8 mouse cellular contexts compared by ENCODE assay signal in genomic region chr2:5770708-5771241, GRCm38 (mm10). TPM values are rescaled to one million over a fixed set of nuclear protein-coding genes. Genes with fewer than 3 reads are reported as not detected.
DNase-seq lines count a peak whose midpoint lies in the region; ATAC-seq and TF ChIP-seq lines count a peak whose summit lies in the region.

No protein-coding gene starts in this region.

- no peaks in the 10 kb centered on the region for H3K27me3 ChIP-seq in thymus, adult 2 months (ENCODE audit: control insufficient read depth, insufficient read depth, low read length)
- H3K27me3 ChIP-seq in lung, embryonic 14.5 days (ENCODE audit: insufficient read depth, low read length) = no peaks in the 10 kb centered on the region

- no peak overlapping the region for H3K4me2 ChIP-seq in lung, embryonic 14.5 days

- no peak overlapping the region for H3K4me3 ChIP-seq in thymus, adult 2 months (ENCODE audit: control insufficient read depth, insufficient read depth, low read length)
- H3K4me3 ChIP-seq in bone marrow, adult 2 months (replicated peaks; ENCODE audit: control insufficient read depth, low read depth, low read length) = no peak overlapping the region
- no peak overlapping the region for H3K4me3 ChIP-seq in lung, embryonic 14.5 days (ENCODE audit: low read depth, low read length)

- H3K4me1 ChIP-seq in thymus, adult 2 months (replicated peaks; ENCODE audit: control insufficient read depth, insufficient read depth, low read length) = no peaks in the 10 kb centered on the region
- H3K4me1 ChIP-seq in bone marrow, adult 2 months (ENCODE audit: control insufficient read depth, insufficient read depth, low read length) = peaks cover 7% of the 10 kb centered on the region
- H3K4me1 ChIP-seq in lung, embryonic 14.5 days (ENCODE audit: insufficient read depth) = no peaks in the 10 kb centered on the region

- H3K9ac ChIP-seq in lung, embryonic 14.5 days = no peak overlapping the region

- WGBS in thymus, adult 2 months = 15% methylated on average over 8 of the region's 8 CpGs
- WGBS in bone marrow, adult 2 months = 3% methylated on average over 8 of the region's 8 CpGs
- WGBS in lung, embryonic 14.5 days = 46% methylated on average over 8 of the region's 8 CpGs

- TF ChIP-seq POLR2A in thymus, adult 2 months (IDR thresholded peaks at IDR 0.05; ENCODE audit: control insufficient read depth, extremely low read depth, insufficient read depth, low read length, poor library complexity) = no peak
- no peak for TF ChIP-seq POLR2A in bone marrow, adult 2 months (IDR thresholded peaks at IDR 0.05; ENCODE audit: borderline replicate concordance, control insufficient read depth, low read depth, low read length)

- no peak for ATAC-seq in lung, embryonic 14.5 days (ENCODE audit: insufficient read depth)

- no peak overlapping the region for H3K27ac ChIP-seq in thymus, adult 2 months (ENCODE audit: control insufficient read depth, insufficient read depth, low read length)
- peak overlapping the region; percentile 78; the same call in 1 of the 2 replicates for H3K27ac ChIP-seq in bone marrow, adult 2 months (ENCODE audit: control insufficient read depth, insufficient read depth, low read depth, low read length, poor library complexity)
- H3K27ac ChIP-seq in lung, embryonic 14.5 days (ENCODE audit: low read depth) = no peak overlapping the region

- H3K36me3 ChIP-seq in thymus, adult 2 months (ENCODE audit: control insufficient read depth, insufficient read depth, low read length) = no peaks in the 10 kb centered on the region
- H3K36me3 ChIP-seq in lung, embryonic 14.5 days (ENCODE audit: insufficient read depth) = no peaks in the 10 kb centered on the region

- DNase-seq in thymus, postnatal 14 days = peak; percentile 19
- DNase-seq in thymus, adult 2 months = no peak
- DNase-seq in embryo, embryonic 9.5 days (ENCODE audit: extremely low spot score) = peak; percentile 16
- DNase-seq in kidney, postnatal 10 days = peak; percentile 62
- DNase-seq in lung, embryonic 14.5 days = peak; percentile 91
- DNase-seq in right cerebral cortex, adult 18-20 months = peak; percentile 65
- no peak for DNase-seq in ovary, postnatal 14 days (ENCODE audit: low spot score)

- no peaks in the 10 kb centered on the region for H3K9me3 ChIP-seq in lung, embryonic 14.5 days (ENCODE audit: low read depth, low read length)

- TF ChIP-seq CTCF in thymus, adult 2 months (IDR thresholded peaks at IDR 0.05; ENCODE audit: borderline replicate concordance, control insufficient read depth, extremely low read depth, insufficient read depth, low read length, poor library complexity) = no peak
- no peak for TF ChIP-seq CTCF in bone marrow, adult 2 months (IDR thresholded peaks at IDR 0.05; ENCODE audit: control insufficient read depth, insufficient read depth, low read length)
- peak; percentile 71 for TF ChIP-seq CTCF in lung, embryonic 14.5 days (IDR thresholded peaks at IDR 0.05; ENCODE audit: low read depth)

RNA-seq across cellular contexts. Expression of gene Camk1d, which starts 56.5 kb away (rescaled TPM):
- polyA plus RNA-seq in thymus, adult 2 months (2012; rRNA removed) = 13.2 and 25.6 TPM in 2 replicates
- polyA plus RNA-seq in bone marrow, adult 2 months (2011; ENCODE audit: insufficient read depth, insufficient read length, low replicate concordance, missing spikeins) = 3.4 and 9.8 TPM in 2 replicates
- polyA plus RNA-seq in lung, embryonic 14.5 days (2014; fragmentation: Nextera tagmentation; extraction: Ambion mirVana) = 2.9 and 3.0 TPM in 2 replicates

Comparison
In these comparisons a context has a peak if more than half of its experiments do, and no peak if none do; other contexts are left out.
1. DNase-seq: peak in thymus, postnatal 14 days (single experiment), embryo, embryonic 9.5 days (single experiment), kidney, postnatal 10 days (single experiment), lung, embryonic 14.5 days (single experiment) and right cerebral cortex, adult 18-20 months (single experiment); none in thymus, adult 2 months (single experiment) and ovary, postnatal 14 days (single experiment).